Mouse (Mus musculus) right cerebral cortex, postnatal 25 days (tissue): ENCODE measurements around the gene Fancg.

Experiments used
- DNase-seq: peaks from one replicate; pipeline ENCODE4 v3.0.0; 2022

Gene Fancg

DNA sequence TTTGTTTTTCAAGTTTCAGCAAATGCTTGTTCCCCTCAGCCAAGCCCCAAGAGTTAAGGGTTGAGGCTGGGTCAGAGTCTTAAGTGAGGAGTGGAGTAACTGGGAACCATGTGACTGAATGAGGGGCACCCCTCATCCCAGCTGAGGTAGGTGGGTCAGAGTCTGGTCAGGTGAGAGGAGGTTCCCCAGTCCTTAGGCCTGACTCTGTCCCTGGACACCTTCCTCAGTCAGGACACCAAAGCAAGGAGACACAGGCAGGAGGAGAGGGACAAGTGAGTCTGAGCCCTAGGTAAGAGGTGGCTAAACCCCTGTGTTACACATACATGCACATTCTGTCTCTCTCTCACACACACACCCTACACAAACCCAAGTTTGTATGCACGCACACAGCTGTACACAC is 22.2 kb upstream of the Fancg start:
- no peak for DNase-seq

DNA sequence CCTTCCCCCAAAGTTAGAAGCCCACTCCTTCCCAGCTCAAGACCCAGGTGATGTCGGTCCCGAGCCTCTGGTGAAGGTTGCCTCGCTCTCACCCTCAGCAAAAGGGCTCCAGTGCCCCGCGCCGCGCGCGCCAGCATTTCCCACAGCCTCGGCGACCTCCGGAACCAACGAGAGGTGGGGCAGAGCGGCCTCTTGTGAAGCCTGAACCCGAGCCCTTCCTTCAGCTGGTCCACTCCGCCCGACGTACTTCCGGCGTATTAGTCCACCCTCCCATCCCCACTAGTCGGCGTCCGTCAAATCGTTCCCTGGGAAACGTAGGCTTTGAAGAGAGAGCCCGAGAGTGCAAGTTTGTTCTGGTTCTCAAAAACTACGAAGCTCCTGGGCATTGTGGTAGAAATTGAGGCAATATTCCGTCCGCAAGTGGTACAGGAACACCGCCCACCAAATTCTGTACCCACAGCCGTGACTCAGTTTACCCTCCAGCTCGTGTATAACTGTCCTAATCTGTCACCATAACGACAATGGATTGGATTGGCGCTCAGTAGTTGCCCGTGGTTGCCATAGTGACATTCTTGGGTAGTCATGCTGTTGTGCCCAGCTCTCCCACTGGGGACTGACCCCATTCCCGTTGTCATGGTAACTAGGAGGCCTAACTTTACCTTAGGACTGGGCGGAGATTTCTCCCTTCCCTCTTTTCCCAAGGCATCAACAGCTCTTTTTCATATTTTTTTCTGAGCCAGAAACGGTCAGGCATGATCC is 21.1 kb upstream of the Fancg start, which contains the start of gene Stoml2:
Gene Stoml2, minus strand, starts transcription at position 474 of the 759 bp plus-strand sequence.
- DNase-seq = peak; percentile 90

DNA sequence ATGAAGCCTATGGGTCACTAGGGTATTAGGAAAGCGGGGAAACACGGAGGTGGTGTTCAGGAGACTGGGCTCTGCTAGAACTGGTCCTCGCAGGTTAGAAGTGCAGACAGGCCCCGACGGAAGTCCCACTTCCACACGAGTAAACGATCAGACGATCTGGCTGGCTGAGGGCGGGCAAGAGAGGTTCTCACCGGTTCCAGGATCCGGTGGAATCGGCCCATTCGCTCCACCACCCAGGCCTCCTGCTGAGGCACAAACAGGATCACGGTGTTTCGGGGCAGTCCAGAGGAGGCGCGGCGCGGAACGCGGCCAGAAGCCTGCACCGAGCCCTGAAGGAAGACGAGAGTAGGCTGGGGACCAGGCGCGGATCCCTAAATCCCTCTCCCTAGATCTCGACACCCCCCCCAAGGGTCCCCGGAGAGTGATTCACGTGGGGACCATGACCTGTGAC is 20.5 kb upstream of the Fancg start:
- DNase-seq = no peak

DNA sequence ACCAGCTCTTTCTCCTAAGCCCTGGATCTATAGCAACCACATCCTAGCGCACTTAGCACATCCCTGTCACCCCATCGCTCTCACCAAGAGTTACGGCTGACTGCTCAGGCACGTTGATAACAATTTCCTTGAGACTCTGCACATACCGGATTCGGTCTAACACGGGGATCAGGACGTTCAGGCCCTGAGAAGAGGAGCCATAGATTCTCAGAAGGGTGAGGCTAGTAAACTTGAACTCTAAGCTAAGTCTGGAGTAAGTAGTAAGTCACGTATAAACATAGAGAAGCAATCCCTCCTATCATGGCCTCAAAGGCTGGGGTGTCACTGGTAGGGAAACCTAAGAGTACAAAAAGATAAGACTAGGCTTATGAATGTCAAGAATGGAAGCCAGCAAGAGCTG is 20.0 kb upstream of the Fancg start:
- DNase-seq = no peak

DNA sequence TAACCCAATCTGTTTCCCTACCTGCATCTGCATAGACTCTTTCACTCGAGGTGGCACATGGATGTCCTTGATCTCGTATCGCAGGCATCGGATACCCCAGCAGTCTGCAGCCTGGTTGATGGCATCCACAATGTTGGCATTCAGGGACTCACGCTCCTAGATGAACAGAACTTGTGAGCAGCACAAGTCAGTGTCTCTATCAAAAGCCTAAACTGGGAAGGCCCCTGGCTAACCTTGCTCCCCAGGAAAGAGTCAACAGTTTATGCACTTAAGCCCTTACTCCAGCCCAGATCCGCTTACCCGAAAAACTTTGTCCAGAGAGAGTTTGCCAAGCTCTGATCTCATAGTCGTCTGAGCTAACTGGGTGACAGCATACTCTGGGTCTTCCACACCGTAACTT is 19.4 kb upstream of the Fancg start:
- no peak for DNase-seq

DNA sequence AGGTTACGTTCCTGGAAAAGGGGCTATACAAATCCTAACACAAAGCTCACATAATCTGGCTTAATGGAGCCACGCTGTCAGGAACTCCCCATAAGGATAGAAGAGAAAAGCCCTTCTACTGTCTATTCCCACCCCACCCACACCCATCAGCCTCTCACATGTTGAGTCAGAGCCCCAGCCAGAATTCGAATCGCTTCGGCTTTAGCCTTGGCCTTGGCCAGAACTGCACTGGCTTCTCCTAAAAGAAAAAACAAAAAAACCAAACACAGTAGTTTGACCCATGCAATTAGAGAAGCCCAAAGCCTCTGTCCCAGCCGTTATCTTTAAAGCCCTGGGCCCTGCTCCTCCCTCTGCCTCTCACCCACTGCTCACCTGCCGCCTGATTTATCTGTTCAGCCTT is 18.8 kb upstream of the Fancg start:
- no peak for DNase-seq

DNA sequence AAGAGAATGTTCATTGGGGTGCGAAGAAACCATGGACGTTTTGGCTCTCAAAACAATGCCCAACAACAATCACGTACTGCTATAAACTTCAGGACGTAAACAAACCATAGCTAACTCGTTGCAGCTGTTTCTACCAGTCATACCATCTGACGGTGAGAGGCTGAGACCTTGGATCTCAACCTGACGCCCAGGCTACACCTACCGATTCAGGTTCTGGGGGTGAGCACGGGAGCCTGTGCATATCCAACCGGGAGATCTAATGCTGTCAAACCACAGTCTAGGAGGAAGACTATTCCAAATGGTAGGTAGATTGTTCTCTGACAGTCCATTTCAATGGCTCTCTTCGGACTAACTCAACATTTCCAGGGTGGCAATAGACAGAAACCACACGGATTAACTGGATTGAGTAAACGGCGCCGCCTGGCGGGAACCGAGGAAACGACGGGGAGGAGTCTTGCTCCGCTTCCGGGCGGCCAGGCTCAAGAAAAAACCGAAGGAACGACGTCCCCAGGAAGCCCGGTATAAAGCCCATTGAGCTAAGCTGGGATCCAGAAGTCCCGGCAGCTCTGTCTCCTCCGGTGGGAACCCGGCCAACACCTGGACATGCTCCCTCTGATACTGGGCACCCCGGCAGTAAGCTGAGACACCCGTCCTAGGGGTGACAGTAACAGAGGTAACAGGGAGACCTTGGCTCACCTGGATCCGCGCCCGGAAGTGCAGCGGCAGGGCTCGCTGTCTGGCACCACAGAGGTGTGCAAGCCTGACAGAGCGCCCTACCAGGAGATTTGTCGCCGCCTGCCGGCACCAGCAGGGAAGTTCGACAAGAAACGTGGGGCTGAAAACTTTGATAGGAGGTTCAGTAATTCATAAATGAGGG is 15.0 kb upstream of the Fancg start, which contains the start of gene Pigo:
Gene Pigo, minus strand, starts transcription at position 736 of the 877 bp plus-strand sequence.
- peak; percentile 94 for DNase-seq

DNA sequence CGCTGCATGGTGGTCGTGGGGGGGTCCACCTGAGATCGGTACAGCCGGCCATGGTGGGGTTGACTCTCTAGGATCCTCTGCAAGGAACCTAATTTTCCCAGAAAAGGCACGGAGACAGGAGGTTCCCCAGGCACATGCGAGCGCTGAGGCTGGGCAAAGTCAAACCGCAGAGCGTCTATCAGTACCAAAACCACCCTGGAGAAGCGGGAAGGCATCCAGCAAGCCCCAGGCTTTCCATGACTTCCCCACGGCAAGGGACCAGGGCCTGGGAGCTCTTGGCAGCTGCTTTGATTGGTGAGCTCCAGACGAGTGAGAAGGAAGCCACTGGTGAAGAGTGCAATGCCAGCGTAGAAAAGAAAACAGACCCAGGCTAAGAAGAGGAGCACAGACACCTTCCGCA is 14.4 kb upstream of the Fancg start:
- DNase-seq = no peak

DNA sequence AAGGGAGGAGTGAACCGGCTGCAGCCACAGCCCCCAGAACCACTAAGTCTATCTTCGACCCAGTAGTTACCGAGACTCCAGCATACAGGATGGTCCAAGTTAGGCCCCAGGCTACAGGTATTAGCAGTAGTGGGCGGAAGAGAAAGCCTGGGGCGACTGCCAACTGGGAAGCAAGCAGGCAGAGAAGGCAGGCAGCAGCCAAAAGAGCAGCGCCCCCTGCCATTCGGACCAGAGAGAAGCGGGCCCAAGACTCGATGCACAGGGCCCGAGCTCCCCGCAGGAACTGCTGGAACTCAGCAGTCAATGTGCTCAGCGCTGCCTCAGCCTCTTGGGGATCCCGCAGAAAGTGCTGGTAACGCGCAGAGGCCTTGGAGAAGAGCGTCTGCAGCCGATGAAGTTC is 11.0 kb upstream of the Fancg start:
- no peak for DNase-seq

DNA sequence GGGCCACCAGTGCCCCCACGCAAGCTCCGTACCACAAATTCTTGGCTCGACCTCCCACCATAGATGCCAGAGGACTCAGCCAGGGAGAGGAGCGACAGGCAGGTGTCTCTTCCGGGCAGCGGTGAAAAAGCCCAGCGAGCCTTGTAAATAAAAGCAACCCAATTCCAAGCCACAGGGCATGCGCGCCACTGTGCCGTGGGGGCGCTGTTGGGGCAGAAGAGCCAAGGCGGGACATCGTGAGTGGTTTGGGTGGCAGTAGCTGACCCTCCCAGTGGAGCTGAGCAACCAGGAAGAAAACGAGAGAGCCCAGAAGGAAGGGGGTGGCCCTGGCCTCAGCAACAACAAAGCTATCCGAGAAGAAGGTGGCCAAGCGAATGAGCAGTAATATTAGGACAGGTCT is 10.6 kb upstream of the Fancg start:
- no peak for DNase-seq

DNA sequence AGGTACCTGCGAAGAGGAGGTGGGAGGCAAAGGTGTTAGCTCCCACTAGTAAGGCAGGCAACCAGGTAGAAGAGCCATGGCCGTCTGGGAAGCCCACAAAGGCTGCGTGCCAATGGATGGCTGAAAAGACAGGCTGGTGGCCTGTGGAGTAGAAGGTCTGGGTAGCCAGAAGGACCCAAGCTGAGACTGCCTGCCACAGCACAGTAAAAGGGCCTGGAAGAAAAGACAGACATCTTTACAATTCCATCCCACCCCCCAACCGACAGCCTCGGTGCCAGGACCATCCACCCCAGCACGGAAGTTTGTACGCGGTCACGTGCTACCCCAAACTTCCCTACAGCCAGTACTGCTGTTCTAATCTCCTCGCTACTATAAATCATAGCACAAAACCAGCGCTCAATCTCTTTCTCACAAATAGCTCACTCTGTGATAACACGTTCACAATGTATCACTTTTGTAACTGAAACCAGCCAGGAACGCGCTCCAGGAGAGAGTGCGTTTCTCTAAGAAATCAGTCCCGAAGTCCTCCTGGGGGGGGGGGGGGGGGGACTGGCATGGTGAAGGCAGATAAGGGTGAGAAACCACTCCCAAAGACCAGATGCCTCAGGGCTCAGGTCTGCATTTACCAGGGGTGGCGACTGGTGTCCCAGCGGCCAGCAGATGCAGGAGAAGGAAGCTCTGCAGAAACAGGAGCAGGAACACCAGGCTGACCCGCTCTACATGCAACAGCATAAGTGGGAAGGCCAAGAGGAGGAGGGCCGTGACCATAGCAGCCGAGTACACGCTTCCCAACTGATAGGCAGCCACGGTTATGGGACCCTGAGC is 9.5 kb upstream of the Fancg start:
- no peak for DNase-seq

DNA sequence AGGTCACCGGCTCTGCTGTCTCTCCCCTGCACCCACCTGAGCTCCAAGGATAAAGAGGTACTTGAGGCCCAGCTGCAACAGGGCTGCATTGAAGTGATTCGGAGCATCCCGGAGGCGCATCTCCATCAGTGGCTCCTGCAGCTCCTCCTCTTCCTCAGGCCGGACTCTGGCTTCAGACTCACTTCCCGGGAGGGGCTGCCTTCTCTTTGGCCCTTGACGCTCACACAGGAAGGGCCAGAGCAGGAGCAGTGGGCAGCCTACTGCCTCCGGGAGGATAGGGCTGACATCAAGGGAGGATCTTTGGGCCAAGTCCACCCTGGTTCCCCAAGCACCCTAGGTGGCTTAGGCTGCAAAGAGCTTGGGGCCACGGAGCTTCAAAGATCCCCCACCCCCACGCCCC is 8.9 kb upstream of the Fancg start:
- no peak for DNase-seq

DNA sequence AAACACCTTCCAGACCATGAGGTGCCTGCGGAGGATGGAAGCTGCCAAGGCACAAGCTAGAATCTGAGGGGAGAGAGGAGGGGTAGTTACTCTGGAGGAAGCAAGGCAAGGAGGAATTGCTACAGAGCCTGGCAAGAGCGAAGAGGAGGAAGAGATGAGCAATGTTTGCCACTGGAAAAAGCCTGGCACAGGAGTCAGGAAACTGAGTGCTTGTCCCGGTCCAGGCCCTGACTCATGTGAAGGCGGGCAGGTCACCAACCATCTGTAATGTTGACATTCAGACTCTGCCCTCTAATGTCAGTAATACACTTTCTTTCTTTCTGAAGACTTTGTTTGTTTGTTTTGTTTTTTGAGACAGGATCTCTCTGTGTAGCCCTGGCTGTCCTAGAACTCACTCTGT is 7.8 kb upstream of the Fancg start:
- no peak for DNase-seq

DNA sequence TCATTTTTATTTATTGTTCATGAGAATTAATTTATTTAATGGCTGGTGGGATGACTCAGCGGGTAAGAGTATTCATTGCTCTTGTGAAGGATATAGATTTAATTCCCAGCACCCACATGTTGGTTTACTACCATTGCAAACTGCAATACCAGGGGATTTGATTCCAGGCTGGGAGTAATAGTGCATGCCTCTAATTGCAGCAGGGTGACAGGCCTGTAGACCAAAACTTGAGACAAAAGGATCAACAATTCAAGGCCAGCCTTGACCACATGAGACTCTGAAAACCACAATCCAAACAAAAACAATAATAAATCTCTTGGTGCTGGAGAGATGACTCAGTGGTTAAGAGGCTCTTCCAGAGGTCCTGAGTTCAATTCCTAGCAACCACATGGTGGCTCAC is 1.8 kb upstream of the Fancg start:
- DNase-seq = no peak

DNA sequence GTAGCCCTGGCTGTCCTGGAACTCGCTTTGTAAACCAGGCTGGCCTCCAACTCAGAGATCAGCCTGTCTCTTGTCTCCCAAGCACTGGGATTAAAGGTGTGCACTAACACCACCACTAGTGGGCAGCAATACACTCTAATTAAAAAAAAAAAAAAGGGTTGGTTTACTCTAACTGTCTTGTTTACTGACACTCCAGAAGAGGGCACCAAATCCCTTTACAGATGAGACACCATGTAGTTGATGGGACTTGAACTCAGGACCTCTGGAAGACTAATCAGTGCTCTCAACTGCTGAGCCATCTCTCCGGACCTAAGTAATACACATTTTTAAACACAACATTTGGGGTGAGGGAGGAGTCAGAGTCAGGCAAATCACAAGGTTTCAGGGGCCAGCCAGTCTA is 4.5 kb downstream of the Fancg start:
- no peak for DNase-seq

DNA sequence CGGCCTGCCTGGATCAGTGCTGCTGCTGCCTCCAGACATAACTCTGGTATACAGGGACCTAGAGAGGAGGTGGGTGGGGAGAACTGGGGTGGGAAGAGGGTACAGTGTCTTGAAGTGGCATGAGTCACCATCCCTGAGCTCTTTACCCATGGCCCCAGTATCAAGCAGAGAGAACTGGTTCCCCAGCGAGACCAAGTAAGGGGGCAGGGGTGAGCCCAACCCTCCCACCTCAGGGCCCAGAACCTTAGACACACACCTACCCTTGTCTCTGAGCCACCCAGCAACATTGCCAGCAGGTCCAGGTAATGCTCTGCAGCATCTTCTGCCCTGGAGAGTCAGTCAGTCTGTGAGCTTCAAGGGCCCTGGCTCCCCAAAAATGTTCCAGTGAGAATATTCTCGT is 5.4 kb downstream of the Fancg start:
- no peak for DNase-seq

DNA sequence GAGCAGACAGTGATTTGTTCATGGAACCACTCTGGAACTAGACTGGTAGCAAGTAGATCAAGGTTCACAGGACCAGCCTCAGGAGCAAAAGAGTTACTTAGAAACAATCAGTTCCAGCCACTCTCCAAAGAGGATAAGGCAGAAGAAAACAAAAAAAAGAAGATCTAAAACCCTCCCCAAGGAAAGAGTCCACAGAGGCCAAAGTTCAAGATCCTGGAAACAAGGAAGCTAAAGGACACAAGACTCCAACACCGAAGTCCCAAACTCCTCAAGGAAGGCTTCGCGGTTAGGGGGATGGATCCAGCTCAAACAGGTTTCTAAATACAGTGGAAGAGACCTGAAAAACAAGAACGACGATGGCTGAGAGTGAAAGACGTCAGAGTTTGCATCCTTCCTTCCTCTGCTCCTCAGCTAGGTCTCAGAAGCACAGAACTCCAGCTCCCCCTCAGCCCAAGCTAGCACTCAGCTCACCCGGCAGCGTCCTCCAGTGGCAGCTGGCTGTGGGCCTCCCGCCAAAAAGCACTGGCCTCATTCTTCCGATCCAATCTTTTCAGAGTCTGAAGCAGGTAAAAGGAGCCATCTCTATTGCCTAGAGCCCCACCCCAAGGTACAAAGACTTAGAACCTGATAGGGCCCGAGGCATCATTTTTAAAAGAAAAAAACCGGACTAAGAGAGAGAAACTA is 7.4 kb downstream of the Fancg start:
- no peak for DNase-seq

DNA sequence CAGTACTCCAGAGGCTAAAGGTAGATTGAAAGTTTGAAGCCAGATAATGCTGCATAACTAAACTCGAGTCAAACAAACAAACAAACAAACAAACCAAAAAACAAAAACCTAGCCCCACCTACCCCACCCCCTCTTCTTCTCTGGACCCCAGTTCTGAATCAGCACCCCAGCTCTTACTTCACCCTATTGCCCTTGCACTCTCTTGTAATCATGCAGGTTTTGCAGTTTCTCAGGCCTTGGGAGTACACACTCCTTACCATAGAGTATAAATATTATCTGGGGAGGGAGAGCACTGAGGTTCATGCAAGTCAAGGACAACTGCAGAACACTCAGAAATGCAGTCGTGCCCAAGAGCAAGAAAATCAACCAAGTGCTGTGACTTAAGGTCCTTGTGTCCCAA is 9.0 kb downstream of the Fancg start:
- DNase-seq = no peak

DNA sequence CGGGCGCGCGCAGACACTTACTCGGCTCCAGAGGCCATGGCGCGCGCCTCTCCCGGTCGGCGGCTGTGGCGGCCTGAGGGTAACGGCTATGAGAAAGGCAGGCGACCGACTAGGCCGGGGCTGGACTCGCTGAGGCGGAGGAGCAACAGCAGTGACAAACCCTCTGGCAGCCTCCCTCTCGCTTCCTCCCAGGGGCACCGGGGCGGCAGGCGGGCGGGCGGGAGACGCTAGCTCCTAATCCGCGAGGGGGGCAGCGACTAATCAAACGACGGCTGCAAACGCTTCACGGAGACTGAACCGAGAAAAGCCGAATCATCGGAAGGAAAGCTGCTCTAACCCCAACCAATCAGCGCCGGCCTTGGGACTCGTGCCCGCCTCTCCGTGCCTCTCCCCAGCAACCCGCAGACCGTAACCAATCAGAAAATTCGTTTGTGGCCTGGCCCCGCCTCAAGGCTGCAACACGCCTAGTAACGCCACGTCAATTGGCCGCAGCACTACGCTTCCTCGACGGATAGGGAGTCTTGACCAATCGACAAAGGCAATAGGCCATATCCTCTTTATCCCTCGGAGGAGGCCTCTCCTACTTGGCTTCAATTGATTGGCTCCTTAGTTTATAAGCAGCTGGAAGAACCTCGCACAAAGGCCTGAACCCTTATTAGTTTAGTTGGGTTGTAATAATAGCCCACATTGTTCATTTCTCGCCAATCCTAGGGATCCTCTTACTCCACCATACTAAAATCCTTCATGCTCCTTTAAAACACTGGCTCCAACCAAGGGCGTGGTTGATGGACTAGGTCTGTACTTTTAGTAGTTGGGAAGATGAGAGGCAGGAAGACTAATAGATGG is 9.9 kb downstream of the Fancg start, which contains the start of gene Vcp:
Gene Vcp, minus strand, starts transcription at position 367 of the 846 bp plus-strand sequence.
- DNase-seq = peak; percentile 100

DNA sequence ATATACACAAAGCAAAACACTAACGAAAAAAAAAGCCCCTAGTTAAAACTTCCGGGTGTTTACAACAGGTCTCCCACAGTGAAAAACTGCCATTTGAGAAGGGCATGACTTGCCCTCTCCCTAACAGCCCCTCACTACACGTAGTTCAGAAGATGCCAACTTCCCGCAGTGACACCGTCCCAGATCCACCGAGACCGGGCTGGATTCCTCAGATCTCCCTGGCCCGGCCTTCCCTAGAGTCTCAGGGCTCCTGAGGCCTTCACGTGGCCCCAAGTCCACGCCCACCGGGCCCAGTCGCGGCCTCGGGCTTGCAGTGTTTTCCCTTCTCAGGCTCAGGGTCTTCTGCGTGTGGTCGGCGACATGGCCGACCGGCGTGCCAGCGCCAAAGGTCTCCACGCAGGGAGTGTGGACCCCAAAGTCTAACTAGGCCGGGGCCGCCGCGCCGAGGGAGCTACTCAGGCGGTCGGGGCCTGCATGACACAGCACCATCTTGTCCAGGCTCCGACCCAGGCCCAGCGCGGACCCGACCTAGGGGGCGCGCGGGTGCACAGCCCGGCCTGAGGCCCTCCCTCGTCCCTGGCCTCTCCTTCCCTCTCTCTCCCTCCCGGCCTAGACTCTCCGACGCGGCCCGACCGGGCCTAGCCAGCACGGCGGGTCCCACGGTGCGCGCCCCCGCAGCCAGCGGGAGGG is 10.7 kb downstream of the Fancg start:
- peak; percentile 75 for DNase-seq

DNA sequence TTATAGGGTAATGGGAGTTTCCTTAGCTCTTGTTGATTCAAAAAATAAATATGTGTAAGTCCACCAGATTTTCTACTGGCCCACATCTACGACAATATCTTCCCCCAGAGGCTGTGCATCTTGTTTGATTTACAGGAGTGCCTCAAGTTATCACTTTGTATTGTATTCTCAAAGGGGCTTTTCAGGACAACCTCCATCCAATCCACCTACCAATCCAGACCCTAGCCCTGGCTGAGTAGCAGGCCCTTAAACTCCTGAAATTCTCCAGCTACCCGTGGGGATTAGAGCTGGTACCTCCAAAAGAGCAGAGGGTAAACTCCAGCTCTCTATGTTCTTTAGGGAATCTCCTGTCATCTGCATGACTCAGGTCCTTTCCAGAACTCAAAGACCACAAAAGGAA is 12.3 kb downstream of the Fancg start:
- DNase-seq = no peak
